Mouse (Mus musculus) intestine, embryonic 15.5 days (tissue): ENCODE results near the gene Mus81. TPM values are rescaled to one million over a fixed set of nuclear protein-coding genes. Genes with fewer than 3 reads are reported as not detected.
"Not testable (repeated sequence)": the region's sequence is repeated elsewhere in the genome, so short reads cannot be mapped to it uniquely, and the experiment has no call there.

Experiments used
- ATAC-seq: fragments of 200-750 bp; cut with Nextera tagmentation; 2 replicates; pipeline ENCODE4 v1.8.0; 2017; ENCODE audit warnings: moderate TSS enrichment, moderate library complexity
- H3K27ac ChIP-seq: fragments of 300-500 bp; sonication (generic); 2 replicates; pipeline ENCODE4 v1.5.1; 2015; ENCODE audit warnings: mild to moderate bottlenecking, inconsistent platforms
- H3K27me3 ChIP-seq: fragments of 300-500 bp; sonication (generic); replicated peaks from 2 replicates; pipeline ENCODE4 v1.6.1; 2015; ENCODE audit warnings: inconsistent platforms
- H3K36me3 ChIP-seq: fragments of 300-500 bp; sonication (generic); 2 replicates; pipeline ENCODE4 v1.6.1; 2015; ENCODE audit warnings: inconsistent platforms
- H3K4me1 ChIP-seq: fragments of 300-500 bp; sonication (generic); replicated peaks from 2 replicates; pipeline ENCODE4 v1.6.1; 2015; ENCODE audit warnings: inconsistent platforms
- H3K4me2 ChIP-seq: fragments of 300-500 bp; sonication (generic); replicated peaks from 2 replicates; pipeline ENCODE4 v1.6.1; 2015; ENCODE audit warnings: mild to moderate bottlenecking, inconsistent platforms
- H3K4me3 ChIP-seq: fragments of 300-500 bp; sonication (generic); replicated peaks from 2 replicates; pipeline ENCODE4 v1.5.1; 2015; ENCODE audit warnings: inconsistent platforms
- H3K9ac ChIP-seq: fragments of 300-500 bp; sonication (generic); 2 replicates; pipeline ENCODE4 v1.6.1; 2015; ENCODE audit warnings: inconsistent platforms
- H3K9me3 ChIP-seq: fragments of 300-500 bp; sonication (generic); 2 replicates; pipeline ENCODE4 v1.6.1; 2016; ENCODE audit warnings: inconsistent platforms
- WGBS: fragments of 180-500 bp; shearing (Covaris S2); methylation state at CpG from one replicate; pipeline ENCODE4 v1.1.7; 2015; 5-methylcytosine and 5-hydroxymethylcytosine counted together
- polyA plus RNA-seq: library from polyadenylated mRNA; unstranded; fragments of >200 nt; fragmentation: Nextera tagmentation; extraction: Ambion mirVana; gene quantifications from 2 replicates; pipeline ENCODE4 v1.2.1, GENCODE M21; 2015

Gene Mus81
- polyA plus RNA-seq, 1 experiment from 2014 or later, result 29.5 TPM

- H3K4me3 ChIP-seq, result peak overlapping the region; percentile 100
- not testable (repeated sequence) for H3K27me3 ChIP-seq, ATAC-seq, H3K9ac ChIP-seq, H3K9me3 ChIP-seq
- H3K27ac ChIP-seq, result peak overlapping the region; percentile 99
- peaks cover 15% of the 10 kb centered on the region for H3K36me3 ChIP-seq
- 43% methylated on average over 10 of the region's 10 CpGs for WGBS
- peak overlapping the region; percentile 87 for H3K4me2 ChIP-seq
- H3K4me1 ChIP-seq, result peaks cover 29% of the 10 kb centered on the region
Observed at GRCm38 (mm10) chr19:5489721-5490120, 1.5 kb upstream of the Mus81 start.

GRCm38 (mm10) chr19:5488878-5489571, 823 bp upstream of the Mus81 start:
- under 1% methylated on average over 26 of the region's 26 CpGs for WGBS

GRCm38 (mm10) chr19:5486771-5487170, 1.4 kb downstream of the Mus81 start:
- 0 out of 2 replicates have a peak overlapping the region, but pooled peaks have one; percentile 58 for H3K9ac ChIP-seq
- H3K4me3 ChIP-seq, result no peak overlapping the region
- WGBS, result 84% methylated on average over 4 of the region's 4 CpGs
- H3K27ac ChIP-seq, result no peak overlapping the region
- H3K36me3 ChIP-seq, result peaks cover 11% of the 10 kb centered on the region
- peak overlapping the region; percentile 87 for H3K4me2 ChIP-seq
- no peaks in the 10 kb centered on the region for H3K27me3 ChIP-seq
- no peaks in the 10 kb centered on the region for H3K9me3 ChIP-seq
- H3K4me1 ChIP-seq, result peaks cover 18% of the 10 kb centered on the region
- no peak for ATAC-seq

More at GRCm38 (mm10) chr19:5488878-5489571, 823 bp upstream of the Mus81 start:
- Histone ChIP-seq H3K4me1 (peaks cover 29% of the 10 kb centered on the region), H3K9ac (peak overlapping the region; percentile 50), H3K36me3 (peaks cover 14% of the 10 kb centered on the region), H3K4me3 (peak overlapping the region; percentile 53), H3K27me3 (no peaks in the 10 kb centered on the region), H3K9me3 (no peaks in the 10 kb centered on the region), H3K27ac (peak overlapping the region; percentile 99), H3K4me2 (peak overlapping the region; percentile 87)
- peak; percentile 86 for ATAC-seq

GRCm38 (mm10) chr19:5486286-5486685, 1.9 kb downstream of the Mus81 start:
- H3K4me2 ChIP-seq, result no peak overlapping the region
- H3K4me3 ChIP-seq, result no peak overlapping the region
- ATAC-seq, result no peak
- no peak overlapping the region for H3K27ac ChIP-seq
- H3K27me3 ChIP-seq, result no peaks in the 10 kb centered on the region
- H3K9ac ChIP-seq, result no peak overlapping the region; the same call in 1 of the 2 replicates
- peaks cover 18% of the 10 kb centered on the region for H3K4me1 ChIP-seq
- H3K9me3 ChIP-seq, result no peaks in the 10 kb centered on the region
- H3K36me3 ChIP-seq, result peaks cover 15% of the 10 kb centered on the region
- 81% methylated on average over 8 of the region's 8 CpGs for WGBS

- Histone ChIP-seq H3K9ac (no peak overlapping the region; the same call in 1 of the 2 replicates), H3K27ac (no peak overlapping the region), H3K4me2 (no peak overlapping the region), H3K36me3 (peaks cover 20% of the 10 kb centered on the region), H3K4me3 (no peak overlapping the region), H3K9me3 (no peaks in the 10 kb centered on the region), H3K27me3 (no peaks in the 10 kb centered on the region), H3K4me1 (peaks cover 18% of the 10 kb centered on the region)
- no peak for ATAC-seq
- 95% methylated on average over 7 of the region's 7 CpGs for WGBS
Observed at GRCm38 (mm10) chr19:5485821-5486220, 2.4 kb downstream of the Mus81 start.

GRCm38 (mm10) chr19:5485371-5485770, 2.8 kb downstream of the Mus81 start:
- ATAC-seq, result no peak
- Histone ChIP-seq H3K4me3 (no peak overlapping the region), H3K27me3 (no peaks in the 10 kb centered on the region), H3K4me1 (peaks cover 18% of the 10 kb centered on the region), H3K4me2 (no peak overlapping the region), H3K9me3 (no peaks in the 10 kb centered on the region), H3K9ac (no peak overlapping the region), H3K36me3 (peaks cover 23% of the 10 kb centered on the region), H3K27ac (no peak overlapping the region)
- WGBS, result 88% methylated on average over 8 of the region's 8 CpGs

GRCm38 (mm10) chr19:5484496-5484895, 3.7 kb downstream of the Mus81 start:
- Histone ChIP-seq H3K36me3 (peaks cover 24% of the 10 kb centered on the region), H3K4me2 (no peak overlapping the region), H3K9me3 (no peaks in the 10 kb centered on the region), H3K9ac (no peak overlapping the region), H3K4me1 (peaks cover 18% of the 10 kb centered on the region), H3K4me3 (no peak overlapping the region), H3K27me3 (no peaks in the 10 kb centered on the region), H3K27ac (no peak overlapping the region)
- WGBS, result 86% methylated on average over 5 of the region's 5 CpGs
- ATAC-seq, result no peak

- no peak for ATAC-seq
- H3K27me3 ChIP-seq, result no peaks in the 10 kb centered on the region
- 89% methylated on average over 19 of the region's 19 CpGs for WGBS
- peaks cover 16% of the 10 kb centered on the region for H3K4me1 ChIP-seq
- H3K9me3 ChIP-seq, result no peaks in the 10 kb centered on the region
- no peak overlapping the region for H3K27ac ChIP-seq
- peaks cover 26% of the 10 kb centered on the region for H3K36me3 ChIP-seq
- no peak overlapping the region for H3K4me3 ChIP-seq
- no peak overlapping the region for H3K9ac ChIP-seq
- no peak overlapping the region for H3K4me2 ChIP-seq
Observed at GRCm38 (mm10) chr19:5483386-5484359, 4.5 kb downstream of the Mus81 start.

- WGBS, result 92% methylated on average over 10 of the region's 10 CpGs
- H3K36me3 ChIP-seq, result peaks cover 27% of the 10 kb centered on the region
Observed at GRCm38 (mm10) chr19:5481398-5481797, 6.8 kb downstream of the Mus81 start.

GRCm38 (mm10) chr19:5480016-5480415, 8.2 kb downstream of the Mus81 start:
- H3K4me1 ChIP-seq, result peaks cover 12% of the 10 kb centered on the region
- no peak overlapping the region for H3K27ac ChIP-seq
- WGBS, result 91% methylated on average over 10 of the region's 10 CpGs
- no peak for ATAC-seq
- no peak overlapping the region for H3K9ac ChIP-seq
- H3K36me3 ChIP-seq, result peaks cover 27% of the 10 kb centered on the region
- H3K27me3 ChIP-seq, result no peaks in the 10 kb centered on the region
- H3K4me2 ChIP-seq, result no peak overlapping the region
- H3K4me3 ChIP-seq, result no peak overlapping the region
- no peaks in the 10 kb centered on the region for H3K9me3 ChIP-seq

More at GRCm38 (mm10) chr19:5481398-5481797, 6.8 kb downstream of the Mus81 start:
- Histone ChIP-seq H3K4me3 (no peak overlapping the region), H3K27ac (no peak overlapping the region), H3K4me2 (no peak overlapping the region), H3K4me1 (peaks cover 8% of the 10 kb centered on the region; the same call in 1 of the 2 replicates), H3K27me3 (no peaks in the 10 kb centered on the region), H3K9ac (no peak overlapping the region), H3K9me3 (no peaks in the 10 kb centered on the region)
- ATAC-seq, result no peak

- ATAC-seq, result no peak
- H3K4me3 ChIP-seq, result no peak overlapping the region
- no peak overlapping the region for H3K27ac ChIP-seq
- peaks cover 18% of the 10 kb centered on the region for H3K4me1 ChIP-seq
- H3K9me3 ChIP-seq, result no peaks in the 10 kb centered on the region
- H3K9ac ChIP-seq, result no peak overlapping the region
- 88% methylated on average over 18 of the region's 18 CpGs for WGBS
- H3K36me3 ChIP-seq, result peaks cover 21% of the 10 kb centered on the region
- H3K4me2 ChIP-seq, result no peak overlapping the region
- no peaks in the 10 kb centered on the region for H3K27me3 ChIP-seq
Observed at GRCm38 (mm10) chr19:5477668-5478300, 10.4 kb downstream of the Mus81 start.
